Mouse (Mus musculus) spleen, adult 2 months (tissue): ENCODE measurements around the gene Zfp575. TPM values are rescaled to one million over a fixed set of nuclear protein-coding genes. Genes with fewer than 3 reads are reported as not detected.
"Not testable (repeated sequence)": the region's sequence is repeated elsewhere in the genome, so short reads cannot be mapped to it uniquely, and the experiment has no call there.

Experiments used
- DNase-seq, 2 experiments: peaks; one replicate each; pipeline versions ENCODE4 v3.0.0 to v3.0.0-alpha.2; 2012 to 2021; ENCODE audit warnings: low spot score in 2 of 2, low read depth in 1 of 2
- H3K27ac ChIP-seq: fragments of 200-500 bp; 2 replicates; pipeline ENCODE4 v1.5.1; 2012; ENCODE audit warnings: low read length, inconsistent platforms; ENCODE audit not compliant: insufficient read depth
- H3K27me3 ChIP-seq: fragments of 200-500 bp; 2 replicates; pipeline ENCODE4 v1.6.1; 2012; ENCODE audit warnings: mild to moderate bottlenecking, moderate library complexity, low read length, inconsistent platforms; ENCODE audit not compliant: control insufficient read depth, insufficient read depth
- H3K36me3 ChIP-seq: fragments of 200-500 bp; 2 replicates; pipeline ENCODE4 v1.6.1; 2012; ENCODE audit warnings: mild to moderate bottlenecking, low read length, inconsistent platforms; ENCODE audit not compliant: control insufficient read depth, insufficient read depth
- H3K4me1 ChIP-seq: fragments of 200-500 bp; 2 replicates; pipeline ENCODE4 v1.6.1; 2011; ENCODE audit warnings: inconsistent platforms; ENCODE audit not compliant: control insufficient read depth, insufficient read depth, insufficient read length
- H3K4me3 ChIP-seq: fragments of 200-500 bp; 2 replicates; pipeline ENCODE4 v1.5.1; 2011; ENCODE audit warnings: mild to moderate bottlenecking, inconsistent platforms; ENCODE audit not compliant: insufficient read depth, insufficient read length; ENCODE audit errors: extremely low read depth
- CTCF ChIP-seq: fragments of 200-500 bp; IDR thresholded peaks from 2 replicates; pipeline ENCODE4 v1.5.1; 2011; ENCODE audit warnings: mild to moderate bottlenecking, inconsistent platforms; ENCODE audit not compliant: insufficient read depth, insufficient read length, insufficient replicate concordance; ENCODE audit errors: extremely low read depth
- POLR2A ChIP-seq: fragments of 200-500 bp; IDR thresholded peaks from 2 replicates; pipeline ENCODE4 v1.6.1; 2011; ENCODE audit warnings: low read depth, low read length, inconsistent platforms
- WGBS: fragments of 180-500 bp; shearing (Covaris S2); methylation state at CpG from one replicate; pipeline ENCODE4 v1.1.7; 2018; 5-methylcytosine and 5-hydroxymethylcytosine counted together
- polyA plus RNA-seq: library from polyadenylated mRNA; depleted of rRNA; stranded (reverse); fragments of >200 nt; gene quantifications from 2 replicates; pipeline ENCODE4 v1.2.3, GENCODE M21; 2012

Zfp575 gene
- polyA plus RNA-seq, 1 experiment, result 0.29 TPM

- no peak overlapping the region for H3K4me3 ChIP-seq
- peaks cover 10% of the 10 kb centered on the region; the same call in 1 of the 2 replicates for H3K4me1 ChIP-seq
- no peak for TF ChIP-seq POLR2A
- TF ChIP-seq CTCF, result no peak
- WGBS, result 92% methylated on average over 6 of the region's 6 CpGs
- no peak overlapping the region for H3K27ac ChIP-seq
- DNase-seq, result no peak
- peaks cover 37% of the 10 kb centered on the region for H3K36me3 ChIP-seq
- no peaks in the 10 kb centered on the region for H3K27me3 ChIP-seq
Observed at GRCm38 (mm10) chr7:24622967-24623366, 35.5 kb upstream of the Zfp575 start.

GRCm38 (mm10) chr7:24621193-24621592 is 33.8 kb upstream of the Zfp575 start:
- TF ChIP-seq POLR2A (no peak), CTCF (no peak)
- Histone ChIP-seq H3K4me1 (peaks cover 14% of the 10 kb centered on the region; the same call in 1 of the 2 replicates), H3K4me3 (no peak overlapping the region), H3K27me3 (no peaks in the 10 kb centered on the region), H3K27ac (no peak overlapping the region), H3K36me3 (peaks cover 34% of the 10 kb centered on the region)
- 93% methylated on average over 3 of the region's 3 CpGs for WGBS
- DNase-seq, result no peak

- Histone ChIP-seq H3K4me3 (no peak overlapping the region), H3K27me3 (no peaks in the 10 kb centered on the region), H3K27ac (no peak overlapping the region), H3K4me1 (peaks cover 14% of the 10 kb centered on the region; the same call in 1 of the 2 replicates), H3K36me3 (peaks cover 33% of the 10 kb centered on the region)
- no peak for TF ChIP-seq POLR2A
- no peak for TF ChIP-seq CTCF
- 92% methylated on average over 13 of the region's 13 CpGs for WGBS
- no peak for DNase-seq
Observed at GRCm38 (mm10) chr7:24619671-24620397, 32.4 kb upstream of the Zfp575 start.

- not testable (repeated sequence) for H3K27ac ChIP-seq, H3K4me3 ChIP-seq, DNase-seq, H3K27me3 ChIP-seq
- WGBS, result 81% methylated on average over 8 of the region's 8 CpGs
- H3K36me3 ChIP-seq, result peaks cover 21% of the 10 kb centered on the region
- H3K4me1 ChIP-seq, result peaks cover 14% of the 10 kb centered on the region; the same call in 1 of the 2 replicates
Observed at GRCm38 (mm10) chr7:24618374-24618773, 30.9 kb upstream of the Zfp575 start.

GRCm38 (mm10) chr7:24617763-24618162 is 30.3 kb upstream of the Zfp575 start:
- DNase-seq, result no peak
- H3K27ac ChIP-seq, result peak overlapping the region; percentile 41; the same call in 1 of the 2 replicates
- no peak for TF ChIP-seq CTCF
- TF ChIP-seq POLR2A, result no peak
- no peaks in the 10 kb centered on the region for H3K27me3 ChIP-seq
- H3K36me3 ChIP-seq, result peaks cover 19% of the 10 kb centered on the region
- WGBS, result 14% methylated on average over 8 of the region's 8 CpGs
- no peak overlapping the region for H3K4me3 ChIP-seq
- H3K4me1 ChIP-seq, result peaks cover 15% of the 10 kb centered on the region

- Histone ChIP-seq H3K36me3 (peaks cover 6% of the 10 kb centered on the region), H3K4me3 (no peak overlapping the region), H3K27ac (no peak overlapping the region), H3K4me1 (peaks cover 27% of the 10 kb centered on the region), H3K27me3 (no peaks in the 10 kb centered on the region)
- WGBS, result 75% methylated on average over 13 of the region's 13 CpGs
- TF ChIP-seq POLR2A, result no peak
- no peak for TF ChIP-seq CTCF
- no peak for DNase-seq
Observed at GRCm38 (mm10) chr7:24614816-24615215, 27.4 kb upstream of the Zfp575 start.

GRCm38 (mm10) chr7:24612308-24612910 is 25.0 kb upstream of the Zfp575 start:
- no peaks in the 10 kb centered on the region for H3K27me3 ChIP-seq
- 35% methylated on average over 27 of the region's 27 CpGs for WGBS
- H3K4me3 ChIP-seq, result peak overlapping the region; percentile 17; the same call in 1 of the 2 replicates
- no peak for TF ChIP-seq POLR2A
- no peak for TF ChIP-seq CTCF
- peaks cover 2% of the 10 kb centered on the region for H3K36me3 ChIP-seq
- DNase-seq, result no peak
- peaks cover 15% of the 10 kb centered on the region for H3K4me1 ChIP-seq
- no peak overlapping the region for H3K27ac ChIP-seq
